Mouse (Mus musculus): Measurements from ENCODE around the gene Catsperd. TPM values are rescaled to one million over a fixed set of nuclear protein-coding genes. Genes with fewer than 3 reads are reported as not detected.

Gene Catsperd
- polyA plus RNA-seq, 1 experiment from 2014 or later: 0.50 TPM

GRCm38 (mm10) chr17:56643237-56643636, 15.3 kb downstream of the Catsperd start:
- Histone ChIP-seq H3K4me2 (no peak overlapping the region), H3K27ac (no peak overlapping the region), H3K9ac (no peak overlapping the region), H3K4me1 (peaks cover 5% of the 10 kb centered on the region; the same call in 1 of the 2 replicates), H3K4me3 (no peak overlapping the region), H3K27me3 (replicated peaks) (peaks cover 29% of the 10 kb centered on the region), H3K9me3 (replicated peaks) (no peaks in the 10 kb centered on the region), H3K36me3 (no peaks in the 10 kb centered on the region)
- ATAC-seq: no peak
- 64% methylated on average over 4 of the region's 4 CpGs for WGBS (ENCODE audit: insufficient replicate concordance)

GRCm38 (mm10) chr17:56647546-56647945, 19.6 kb downstream of the Catsperd start:
- no peaks in the 10 kb centered on the region for H3K9me3 ChIP-seq (replicated peaks)

GRCm38 (mm10) chr17:56651801-56652200, 23.9 kb downstream of the Catsperd start:
- H3K4me1 ChIP-seq: peaks cover 9% of the 10 kb centered on the region
- no peak overlapping the region for H3K4me3 ChIP-seq
- H3K9me3 ChIP-seq (replicated peaks): no peaks in the 10 kb centered on the region
- H3K9ac ChIP-seq: no peak overlapping the region
- no peaks in the 10 kb centered on the region for H3K36me3 ChIP-seq
- no peak overlapping the region for H3K4me2 ChIP-seq
- peak; percentile 40; the same call in 1 of the 2 replicates for ATAC-seq
- H3K27me3 ChIP-seq (replicated peaks): peaks cover 50% of the 10 kb centered on the region
- no peak overlapping the region for H3K27ac ChIP-seq
- WGBS (ENCODE audit: insufficient replicate concordance): 28% methylated on average over 10 of the region's 10 CpGs

More at GRCm38 (mm10) chr17:56647546-56647945, 19.6 kb downstream of the Catsperd start:
- no peaks in the 10 kb centered on the region for H3K36me3 ChIP-seq
- no peak overlapping the region for H3K27ac ChIP-seq
- H3K9ac ChIP-seq: no peak overlapping the region
- H3K4me2 ChIP-seq: no peak overlapping the region
- H3K4me3 ChIP-seq: no peak overlapping the region
- no peak for ATAC-seq
- peaks cover 5% of the 10 kb centered on the region; the same call in 1 of the 2 replicates for H3K4me1 ChIP-seq
- 54% methylated on average over 11 of the region's 13 CpGs for WGBS (ENCODE audit: insufficient replicate concordance)
- peaks cover 33% of the 10 kb centered on the region for H3K27me3 ChIP-seq (replicated peaks)

- Histone ChIP-seq H3K27me3 (replicated peaks) (peaks cover 35% of the 10 kb centered on the region), H3K36me3 (no peaks in the 10 kb centered on the region), H3K4me2 (no peak overlapping the region), H3K9me3 (replicated peaks) (no peaks in the 10 kb centered on the region), H3K27ac (no peak overlapping the region), H3K4me3 (no peak overlapping the region), H3K4me1 (peaks cover 3% of the 10 kb centered on the region), H3K9ac (no peak overlapping the region)
- 50% methylated on average over 2 of the region's 2 CpGs for WGBS (ENCODE audit: insufficient replicate concordance)
- no peak for ATAC-seq
Measured at GRCm38 (mm10) chr17:56654771-56655170, 26.8 kb downstream of the Catsperd start.

- Histone ChIP-seq H3K9me3 (replicated peaks) (no peaks in the 10 kb centered on the region), H3K9ac (no peak overlapping the region), H3K4me1 (peaks cover 3% of the 10 kb centered on the region), H3K4me2 (no peak overlapping the region), H3K27ac (0 out of 2 replicates have a peak overlapping the region, but pooled peaks have one; percentile 6), H3K27me3 (replicated peaks) (peaks cover 35% of the 10 kb centered on the region), H3K4me3 (no peak overlapping the region), H3K36me3 (no peaks in the 10 kb centered on the region)
- ATAC-seq: no peak
- WGBS (ENCODE audit: insufficient replicate concordance): 47% methylated on average over 3 of the region's 3 CpGs
Measured at GRCm38 (mm10) chr17:56655311-56655710, 27.4 kb downstream of the Catsperd start.

GRCm38 (mm10) chr17:56656171-56656570, 28.2 kb downstream of the Catsperd start:
- Histone ChIP-seq H3K4me2 (no peak overlapping the region), H3K9ac (no peak overlapping the region), H3K4me3 (no peak overlapping the region), H3K36me3 (no peaks in the 10 kb centered on the region), H3K9me3 (replicated peaks) (no peaks in the 10 kb centered on the region), H3K27ac (no peak overlapping the region), H3K27me3 (replicated peaks) (peaks cover 40% of the 10 kb centered on the region), H3K4me1 (peaks cover 6% of the 10 kb centered on the region)
- 70% methylated on average over 6 of the region's 6 CpGs for WGBS (ENCODE audit: insufficient replicate concordance)
- ATAC-seq: no peak

GRCm38 (mm10) chr17:56663659-56664058, 35.7 kb downstream of the Catsperd start:
- Histone ChIP-seq H3K9me3 (replicated peaks) (no peaks in the 10 kb centered on the region), H3K4me3 (no peak overlapping the region), H3K36me3 (no peaks in the 10 kb centered on the region), H3K9ac (no peak overlapping the region), H3K4me1 (peaks cover 15% of the 10 kb centered on the region), H3K27ac (no peak overlapping the region), H3K27me3 (replicated peaks) (peaks cover 78% of the 10 kb centered on the region), H3K4me2 (no peak overlapping the region)
- ATAC-seq: no peak
- 54% methylated on average over 3 of the region's 3 CpGs for WGBS (ENCODE audit: insufficient replicate concordance)

GRCm38 (mm10) chr17:56664333-56664732, 36.4 kb downstream of the Catsperd start:
- 17% methylated on average over 10 of the region's 10 CpGs for WGBS (ENCODE audit: insufficient replicate concordance)
- ATAC-seq: no peak
- H3K9ac ChIP-seq: 0 out of 2 replicates have a peak overlapping the region, but pooled peaks have one; percentile 3
- no peak overlapping the region for H3K27ac ChIP-seq
- H3K36me3 ChIP-seq: no peaks in the 10 kb centered on the region
- 0 out of 2 replicates have a peak overlapping the region, but pooled peaks have one; percentile 7 for H3K4me2 ChIP-seq
- H3K9me3 ChIP-seq (replicated peaks): no peaks in the 10 kb centered on the region
- H3K4me3 ChIP-seq: no peak overlapping the region
- peaks cover 20% of the 10 kb centered on the region for H3K4me1 ChIP-seq
- H3K27me3 ChIP-seq (replicated peaks): peaks cover 80% of the 10 kb centered on the region

GRCm38 (mm10) chr17:56666384-56666783, 38.4 kb downstream of the Catsperd start:
- H3K27me3 ChIP-seq (replicated peaks): peaks cover 70% of the 10 kb centered on the region
- ATAC-seq: no peak
- no peaks in the 10 kb centered on the region for H3K36me3 ChIP-seq
- WGBS (ENCODE audit: insufficient replicate concordance): 62% methylated on average over 4 of the region's 4 CpGs
- no peak overlapping the region for H3K4me2 ChIP-seq
- no peak overlapping the region for H3K4me3 ChIP-seq
- no peaks in the 10 kb centered on the region for H3K9me3 ChIP-seq (replicated peaks)
- H3K4me1 ChIP-seq: peaks cover 18% of the 10 kb centered on the region
- H3K27ac ChIP-seq: no peak overlapping the region
- no peak overlapping the region for H3K9ac ChIP-seq

GRCm38 (mm10) chr17:56667591-56667990, 39.6 kb downstream of the Catsperd start:
- Histone ChIP-seq H3K4me2 (no peak overlapping the region), H3K9ac (no peak overlapping the region), H3K4me3 (no peak overlapping the region), H3K36me3 (no peaks in the 10 kb centered on the region), H3K9me3 (replicated peaks) (no peaks in the 10 kb centered on the region), H3K27ac (no peak overlapping the region), H3K27me3 (replicated peaks) (peaks cover 62% of the 10 kb centered on the region), H3K4me1 (peaks cover 27% of the 10 kb centered on the region)
- WGBS (ENCODE audit: insufficient replicate concordance): 43% methylated on average over 3 of the region's 3 CpGs
- ATAC-seq: no peak

GRCm38 (mm10) chr17:56668384-56669144, 40.6 kb downstream of the Catsperd start:
- no peaks in the 10 kb centered on the region for H3K9me3 ChIP-seq (replicated peaks)
- peak overlapping the region; percentile 39 for H3K4me3 ChIP-seq
- 5% methylated on average over 31 of the region's 31 CpGs for WGBS (ENCODE audit: insufficient replicate concordance)
- H3K4me1 ChIP-seq: peaks cover 28% of the 10 kb centered on the region
- H3K27me3 ChIP-seq (replicated peaks): peaks cover 52% of the 10 kb centered on the region
- H3K36me3 ChIP-seq: no peaks in the 10 kb centered on the region
- H3K27ac ChIP-seq: no peak overlapping the region
- no peak for ATAC-seq
- peak overlapping the region; percentile 54 for H3K9ac ChIP-seq
- H3K4me2 ChIP-seq: peak overlapping the region; percentile 64

GRCm38 (mm10) chr17:56669766-56670165, 41.8 kb downstream of the Catsperd start:
- 81% methylated on average over 8 of the region's 8 CpGs for WGBS (ENCODE audit: insufficient replicate concordance)
- H3K4me3 ChIP-seq: no peak overlapping the region
- H3K27ac ChIP-seq: no peak overlapping the region
- no peak for ATAC-seq
- peaks cover 2% of the 10 kb centered on the region; the same call in 1 of the 2 replicates for H3K36me3 ChIP-seq
- no peak overlapping the region for H3K9ac ChIP-seq
- H3K9me3 ChIP-seq (replicated peaks): no peaks in the 10 kb centered on the region
- H3K4me2 ChIP-seq: no peak overlapping the region
- H3K27me3 ChIP-seq (replicated peaks): peaks cover 40% of the 10 kb centered on the region
- H3K4me1 ChIP-seq: peaks cover 36% of the 10 kb centered on the region

Data from liver, embryonic 12.5 days (tissue).